Mouse (Mus musculus) liver, postnatal 0 days (tissue): ENCODE measurements around the gene Asrgl1. TPM values are rescaled to one million over a fixed set of nuclear protein-coding genes. Genes with fewer than 3 reads are reported as not detected.

Source experiments
- ATAC-seq: fragments of 200-750 bp; cut with Nextera tagmentation; 2 replicates; pipeline ENCODE4 v1.8.0; 2017; ENCODE audit warnings: mild to moderate bottlenecking, moderate library complexity
- DNase-seq: peaks from one replicate; pipeline ENCODE4 v3.0.0-alpha.2; 2016
- H3K27ac ChIP-seq: fragments of 300-500 bp; sonication (generic); 2 replicates; pipeline ENCODE4 v1.5.1; 2014; ENCODE audit warnings: antibody characterized with exemption, moderate library complexity, mild to moderate bottlenecking, low read depth
- H3K27me3 ChIP-seq: fragments of 300-500 bp; sonication (generic); 2 replicates; pipeline ENCODE4 v1.6.1; 2014; ENCODE audit warnings: low read length, control low read depth, mixed read lengths; ENCODE audit not compliant: insufficient read depth
- H3K36me3 ChIP-seq: fragments of 300-500 bp; sonication (generic); replicated peaks from 2 replicates; pipeline ENCODE4 v1.6.1; 2014; ENCODE audit warnings: mild to moderate bottlenecking, control low read depth, low read length, moderate library complexity, mixed read lengths; ENCODE audit not compliant: insufficient read depth
- H3K4me1 ChIP-seq: fragments of 300-500 bp; sonication (generic); 2 replicates; pipeline ENCODE4 v1.6.1; 2014; ENCODE audit warnings: antibody characterized with exemption, mild to moderate bottlenecking, control low read depth; ENCODE audit not compliant: insufficient read depth
- H3K4me2 ChIP-seq: fragments of 300-500 bp; sonication (generic); 2 replicates; pipeline ENCODE4 v1.6.1; 2014; ENCODE audit warnings: low read depth, mild to moderate bottlenecking, low read length, moderate library complexity, mixed read lengths
- H3K4me3 ChIP-seq: fragments of 300-500 bp; sonication (generic); 2 replicates; pipeline ENCODE4 v1.5.1; 2014; ENCODE audit warnings: low read depth, low read length
- H3K9ac ChIP-seq: fragments of 300-500 bp; sonication (generic); replicated peaks from 2 replicates; pipeline ENCODE4 v1.6.1; 2014; ENCODE audit warnings: mild to moderate bottlenecking, moderate library complexity
- H3K9me3 ChIP-seq: fragments of 300-500 bp; sonication (generic); 2 replicates; pipeline ENCODE4 v1.6.1; 2016; ENCODE audit warnings: mild to moderate bottlenecking, control low read depth, low read length, mixed read lengths
- CTCF ChIP-seq: sonication (generic); IDR thresholded peaks from 2 replicates; pipeline ENCODE4 v1.5.1; 2016; ENCODE audit warnings: antibody characterized with exemption, low read depth
- EP300 ChIP-seq: IDR thresholded peaks from 2 replicates; pipeline ENCODE4 v1.6.1; 2016; ENCODE audit warnings: antibody characterized with exemption, low read depth, mild to moderate bottlenecking
- WGBS: fragments of 180-500 bp; shearing (Covaris S2); extraction: QIAGEN DNeasy Blood & Tissue Kit; methylation state at CpG from one replicate; pipeline ENCODE4 v1.1.7; 2014; ENCODE audit not compliant: insufficient replicate concordance; 5-methylcytosine and 5-hydroxymethylcytosine counted together
- polyA plus RNA-seq: library from polyadenylated mRNA; unstranded; fragments of >200 nt; fragmentation: Nextera tagmentation; extraction: Ambion mirVana; gene quantifications from 2 replicates; pipeline ENCODE4 v1.2.1, GENCODE M21; 2015

Asrgl1 gene
- polyA plus RNA-seq, 1 experiment from 2014 or later, result 8.3 TPM

- no peaks in the 10 kb centered on the region for H3K9me3 ChIP-seq
- no peak overlapping the region for H3K27ac ChIP-seq
- TF ChIP-seq EP300, result no peak
- H3K4me3 ChIP-seq, result no peak overlapping the region
- no peak for ATAC-seq
- H3K9ac ChIP-seq, result no peak overlapping the region
- no peaks in the 10 kb centered on the region for H3K27me3 ChIP-seq
- no peak for DNase-seq
- peaks cover 22% of the 10 kb centered on the region for H3K4me1 ChIP-seq
- WGBS, result 78% methylated on average over 3 of the region's 3 CpGs
- no peak overlapping the region for H3K4me2 ChIP-seq
- no peaks in the 10 kb centered on the region for H3K36me3 ChIP-seq
Measured at GRCm38 (mm10) chr19:9076035-9076434, 59.4 kb downstream of the Asrgl1 start.

DNA sequence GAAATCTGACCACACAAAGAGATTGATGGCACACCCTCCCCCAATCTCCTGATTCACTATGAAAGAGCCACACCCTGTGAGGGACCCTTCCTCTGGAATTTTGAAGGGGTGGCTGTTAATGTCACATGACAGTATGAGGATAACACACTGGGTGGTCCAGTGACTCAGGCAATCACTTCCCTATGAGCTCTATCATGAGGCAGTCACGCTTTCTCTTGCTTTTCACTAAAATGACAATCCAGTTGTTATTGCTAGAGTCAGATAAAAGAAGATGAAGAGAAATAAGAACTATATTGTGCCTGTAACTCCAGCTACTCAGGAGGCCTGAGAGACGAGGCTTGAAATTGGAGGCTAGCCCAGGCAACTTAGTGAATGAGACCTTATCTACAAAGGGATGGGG, 59.9 kb downstream of the Asrgl1 start:
- Histone ChIP-seq H3K27me3 (no peaks in the 10 kb centered on the region), H3K9ac (no peak overlapping the region), H3K4me2 (no peak overlapping the region), H3K36me3 (no peaks in the 10 kb centered on the region), H3K9me3 (no peaks in the 10 kb centered on the region), H3K4me3 (no peak overlapping the region), H3K4me1 (peaks cover 27% of the 10 kb centered on the region), H3K27ac (no peak overlapping the region)
- DNase-seq, result no peak
- 70% methylated on average over 2 of the region's 2 CpGs for WGBS
- TF ChIP-seq CTCF (no peak), EP300 (no peak)
- ATAC-seq, result no peak

GRCm38 (mm10) chr19:9074424-9074823, 61.0 kb downstream of the Asrgl1 start:
- H3K36me3 ChIP-seq, result no peaks in the 10 kb centered on the region
- no peak overlapping the region for H3K4me2 ChIP-seq
- ATAC-seq (no peak), DNase-seq (no peak)
- 57% methylated on average over 4 of the region's 4 CpGs for WGBS
- H3K4me3 ChIP-seq, result no peak overlapping the region
- peak overlapping the region; percentile 26 for H3K27ac ChIP-seq
- H3K9ac ChIP-seq, result no peak overlapping the region
- no peak for TF ChIP-seq CTCF
- TF ChIP-seq EP300, result no peak
- no peaks in the 10 kb centered on the region for H3K9me3 ChIP-seq
- H3K27me3 ChIP-seq, result no peaks in the 10 kb centered on the region
- H3K4me1 ChIP-seq, result peaks cover 34% of the 10 kb centered on the region

DNA sequence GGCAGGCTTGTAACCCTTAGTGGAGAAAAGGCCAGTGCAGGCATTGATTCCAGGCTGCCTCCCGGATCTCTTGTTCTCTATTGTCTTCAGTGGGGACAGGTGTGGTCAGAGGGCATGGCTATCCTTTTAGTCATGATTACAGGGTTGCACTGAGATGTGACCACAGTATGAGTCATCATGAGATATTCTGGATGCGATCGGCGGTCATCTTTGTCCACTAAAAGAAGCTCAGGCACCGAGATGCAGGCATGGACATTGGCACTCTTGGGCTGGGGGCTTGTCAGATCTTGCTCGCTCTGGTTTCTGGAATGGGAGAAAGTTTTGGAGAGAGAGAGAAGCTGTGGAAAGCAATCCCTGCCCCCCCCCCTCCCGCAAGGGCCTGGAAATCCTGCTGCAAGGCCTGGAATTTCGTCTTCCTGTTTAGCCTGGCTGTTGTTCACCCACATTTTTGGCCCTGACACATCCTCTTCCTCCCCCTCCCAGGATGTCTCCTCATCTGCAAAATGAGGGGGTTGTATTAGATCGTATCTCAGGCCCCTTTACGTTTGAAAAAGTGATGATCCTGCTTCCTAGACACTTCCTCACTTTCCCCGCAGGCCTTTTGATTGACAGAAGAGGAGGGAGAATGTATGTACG, 61.5 kb downstream of the Asrgl1 start:
- TF ChIP-seq CTCF (no peak), EP300 (no peak)
- 63% methylated on average over 12 of the region's 12 CpGs for WGBS
- H3K4me3 ChIP-seq, result no peak overlapping the region

DNA sequence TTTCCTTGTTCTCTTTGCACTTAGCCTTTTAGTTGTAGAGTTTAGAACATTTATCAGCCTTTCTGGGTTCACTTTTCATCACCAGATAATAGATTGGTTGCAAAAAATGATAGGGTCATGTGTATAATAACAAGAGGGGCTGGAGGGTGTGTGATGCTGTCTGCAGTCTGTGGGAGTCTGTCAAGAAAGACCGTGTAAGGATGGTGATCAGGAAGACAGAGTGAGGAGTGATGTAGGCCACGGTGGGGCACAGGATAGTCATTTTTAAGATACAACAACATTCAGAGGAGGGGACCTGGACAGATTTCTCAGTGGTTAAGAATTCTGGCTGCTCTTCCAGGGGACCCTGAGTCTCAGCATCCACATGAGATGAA, 63.3 kb downstream of the Asrgl1 start:
- no peak for ATAC-seq
- H3K4me1 ChIP-seq, result peaks cover 29% of the 10 kb centered on the region
- no peaks in the 10 kb centered on the region for H3K36me3 ChIP-seq
- TF ChIP-seq EP300 (no peak), CTCF (no peak)
- no peak for DNase-seq
- H3K27ac ChIP-seq, result peak overlapping the region; percentile 68
- no peaks in the 10 kb centered on the region for H3K9me3 ChIP-seq
- H3K4me3 ChIP-seq, result no peak overlapping the region
- WGBS, result 64% methylated on average over 2 of the region's 2 CpGs
- H3K4me2 ChIP-seq, result no peak overlapping the region
- no peaks in the 10 kb centered on the region for H3K27me3 ChIP-seq
- no peak overlapping the region for H3K9ac ChIP-seq

More for the DNA sequence above, 61.5 kb downstream of the Asrgl1 start:
- Histone ChIP-seq H3K27me3 (no peaks in the 10 kb centered on the region), H3K36me3 (no peaks in the 10 kb centered on the region), H3K27ac (peak overlapping the region; percentile 26), H3K9me3 (no peaks in the 10 kb centered on the region), H3K4me2 (no peak overlapping the region), H3K9ac (no peak overlapping the region), H3K4me1 (peaks cover 32% of the 10 kb centered on the region)
- ATAC-seq, result no peak
- DNase-seq, result no peak

DNA sequence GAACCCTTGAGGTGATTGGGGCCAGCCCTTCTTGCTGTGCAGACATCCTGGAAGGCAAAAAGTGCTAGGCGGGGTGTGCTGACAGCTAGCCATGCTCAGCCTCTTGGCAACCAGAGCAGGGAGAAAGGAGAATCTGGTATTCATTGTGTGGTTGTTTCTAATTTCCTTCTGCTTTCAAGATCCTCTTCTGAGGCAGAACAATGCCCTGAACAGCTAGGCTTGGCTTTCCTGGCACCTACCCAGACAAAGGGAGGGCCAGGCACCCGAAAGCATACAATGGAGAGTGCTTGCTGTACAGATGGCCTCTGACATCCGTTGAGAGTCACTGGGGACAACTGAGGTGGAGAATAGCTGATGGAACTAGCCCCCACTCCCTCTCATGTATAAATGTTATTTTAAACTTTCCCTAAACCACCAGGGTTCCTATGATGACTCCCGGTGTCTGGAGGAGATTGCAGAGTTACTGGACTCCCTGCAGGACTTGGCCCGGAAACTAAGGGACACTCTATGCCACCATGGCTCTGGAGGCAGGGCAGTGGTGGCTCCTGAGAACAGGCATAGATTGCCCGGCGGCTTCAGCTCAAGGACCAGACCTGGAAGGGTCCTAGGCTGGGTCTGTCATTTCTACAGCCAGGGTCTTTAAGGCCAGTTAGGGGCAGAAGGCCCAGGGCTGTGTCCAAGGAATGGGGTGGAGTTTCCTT, 63.8 kb downstream of the Asrgl1 start:
- Histone ChIP-seq H3K4me2 (no peak overlapping the region), H3K27me3 (no peaks in the 10 kb centered on the region), H3K4me1 (peaks cover 29% of the 10 kb centered on the region), H3K9ac (no peak overlapping the region), H3K9me3 (no peaks in the 10 kb centered on the region), H3K36me3 (no peaks in the 10 kb centered on the region), H3K4me3 (no peak overlapping the region), H3K27ac (peak overlapping the region; percentile 68)
- peak; percentile 33; the same call in 1 of the 2 replicates for ATAC-seq
- TF ChIP-seq CTCF (no peak), EP300 (no peak)
- WGBS, result 53% methylated on average over 7 of the region's 7 CpGs
- DNase-seq, result peak; percentile 40
